Mouse (Mus musculus) liver, postnatal 0 days (tissue): ENCODE measurements around the gene Nfkbib.

Source experiments
- CTCF ChIP-seq: sonication (generic); IDR thresholded peaks from 2 replicates; pipeline ENCODE4 v1.5.1; 2016; ENCODE audit warnings: antibody characterized with exemption, low read depth
- EP300 ChIP-seq: IDR thresholded peaks from 2 replicates; pipeline ENCODE4 v1.6.1; 2016; ENCODE audit warnings: antibody characterized with exemption, low read depth, mild to moderate bottlenecking

DNA sequence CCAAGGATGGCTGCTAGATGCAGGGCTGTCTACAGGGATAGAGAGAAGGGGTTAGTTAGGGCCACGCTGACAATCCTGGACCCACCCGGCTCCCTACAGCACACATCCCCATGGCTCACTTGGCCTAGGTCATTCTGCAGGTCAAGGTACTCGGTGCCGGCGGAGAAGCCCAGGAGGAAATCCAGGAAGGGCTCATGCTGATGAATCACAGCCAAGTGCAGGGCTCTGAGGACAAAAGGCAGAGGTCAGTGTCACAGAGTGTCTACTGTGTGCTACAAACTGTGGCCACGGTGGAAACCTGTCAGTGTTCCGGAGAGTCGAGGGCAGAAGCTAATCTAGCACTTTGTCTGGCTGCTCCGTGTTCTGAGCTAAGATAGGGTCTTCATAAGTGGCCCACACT, 5.4 kb downstream of the Nfkbib start:
- TF ChIP-seq CTCF (no peak), EP300 (no peak)
